Mouse (Mus musculus) megakaryocyte-erythroid progenitor cell, adult 5-6 weeks (primary cell): ENCODE data around the gene Vmn1r157. TPM values are rescaled to one million over a fixed set of nuclear protein-coding genes. Genes with fewer than 3 reads are reported as not detected.
"Not testable (repeated sequence)": the region's sequence is repeated elsewhere in the genome, so short reads cannot be mapped to it uniquely, and the experiment has no call there.

Experiments used
- ATAC-seq: replicated peaks from 2 replicates; pipeline ENCODE4 v1.8.0; 2016; ENCODE audit warnings: mild to moderate bottlenecking, inconsistent platforms; ENCODE audit not compliant: severe bottlenecking, poor library complexity, low FRiP score, low TSS enrichment
- total RNA-seq, 2 experiments: library from RNA; stranded (forward) in 1 of 2; stranded (reverse) in 1 of 2; fragments of 200-1000, 215-1000 nt in 1 of 2; fragments of >200 nt in 1 of 2; fragmentation: Nextera tagmentation in 1 of 2; gene quantifications; 2 replicates each; pipeline ENCODE4 v1.2.3; 2014 to 2017

Gene Vmn1r157
- total RNA-seq (2014; fragmentation: Nextera tagmentation) (not detected in 2 replicates), total RNA-seq (2017) (not detected in 2 replicates)

DNA sequence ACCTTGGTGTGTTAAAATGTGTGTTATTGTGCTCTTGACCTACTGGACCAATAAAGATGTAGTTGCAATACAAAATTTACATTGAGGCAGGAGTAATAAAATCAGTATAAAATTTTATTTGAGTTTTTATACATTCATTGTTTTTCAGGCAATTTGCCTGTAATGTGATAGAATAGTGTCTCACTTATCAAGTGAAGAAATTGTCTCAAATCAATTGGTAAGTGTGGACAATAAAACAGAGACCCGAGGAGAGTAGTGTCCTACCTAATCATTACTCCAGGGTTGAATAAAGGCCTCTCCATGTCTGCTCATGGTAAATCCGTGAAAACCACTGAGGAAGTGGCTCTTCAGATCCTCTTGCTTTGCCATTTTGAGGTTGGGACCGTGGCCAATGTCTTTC is at the start of gene Vmn1r157:
Gene Vmn1r157 (plus strand): TSS at position 301 of the 400 bp plus-strand sequence.
- not testable (repeated sequence) for ATAC-seq

DNA sequence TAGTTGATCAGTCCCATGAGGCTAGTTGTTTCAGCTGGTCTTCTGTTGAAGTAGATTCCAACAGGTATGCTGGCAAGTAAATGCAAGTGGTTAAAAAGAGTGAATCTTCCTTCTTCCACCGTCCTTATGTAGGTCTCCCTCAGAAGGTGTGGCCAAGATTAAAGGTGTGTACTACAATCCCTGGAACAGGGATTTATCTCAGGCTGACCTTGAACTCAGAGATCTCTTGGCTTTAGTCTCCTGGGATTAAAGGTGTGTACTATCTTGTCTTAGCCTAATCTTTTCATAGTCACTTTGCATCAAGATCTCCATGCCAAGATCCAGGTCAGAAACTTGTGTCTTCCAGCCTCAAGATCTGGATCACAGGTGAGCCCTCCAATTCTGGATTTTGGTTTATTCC is 41.9 kb upstream of the Vmn1r157 start, which contains the start of gene Gm4567:
Gene Gm4567 (minus strand): TSS at position 101 of the 400 bp plus-strand sequence.
- not testable (repeated sequence) for ATAC-seq

DNA sequence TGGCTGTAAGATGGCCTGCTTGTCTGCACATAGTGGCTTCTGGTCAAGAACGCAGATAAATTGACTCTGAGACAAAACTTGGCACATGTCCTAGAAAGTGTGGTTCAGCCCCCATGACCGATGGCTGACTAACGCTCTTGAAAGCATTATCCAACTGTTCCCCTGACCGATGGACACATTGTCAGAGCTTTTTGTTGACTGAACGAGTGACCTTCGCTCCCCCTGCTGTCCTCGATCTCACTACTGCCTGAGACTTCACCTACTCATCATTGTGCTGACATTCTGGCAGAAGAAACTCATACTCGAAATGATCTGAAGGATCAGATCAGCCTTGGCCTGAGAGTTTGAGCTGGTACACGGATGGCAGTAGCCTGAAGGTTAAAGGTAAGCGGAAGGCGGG is 14.5 kb downstream of the Vmn1r157 start:
- ATAC-seq: not testable (repeated sequence)

DNA sequence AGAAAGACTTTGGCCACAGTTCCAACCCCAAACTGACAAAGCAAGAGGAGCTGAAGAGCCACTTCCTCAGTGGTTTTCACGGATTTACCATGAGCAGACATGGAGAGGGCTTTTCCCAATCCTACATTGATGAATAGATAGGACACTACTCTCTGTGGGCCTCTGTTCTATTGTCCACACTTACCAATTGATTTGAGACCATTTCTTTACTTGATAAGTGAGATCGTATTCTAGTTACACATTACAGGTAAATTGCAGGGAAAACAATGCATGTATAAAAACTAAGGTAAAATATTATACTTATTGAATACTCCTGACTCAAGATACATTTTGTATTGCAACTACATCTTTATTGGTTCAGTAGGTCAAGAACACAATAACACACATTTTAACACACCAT is 29.2 kb downstream of the Vmn1r157 start, which contains the start of gene Vmn1r158:
Gene Vmn1r158 (minus strand): TSS at position 101 of the 400 bp plus-strand sequence.
- not testable (repeated sequence) for ATAC-seq

Other genes starting within 250 kb of the Vmn1r157 start
- gene Vmn1r152, start 238.7 kb upstream of the Vmn1r157 start, total RNA-seq (2014; fragmentation: Nextera tagmentation): not detected in 2 replicates
- gene Vmn1r152, start 238.7 kb upstream of the Vmn1r157 start, total RNA-seq (2017): not detected in 2 replicates
- gene Gm8677, start 226.8 kb upstream of the Vmn1r157 start, total RNA-seq (2014; fragmentation: Nextera tagmentation): not detected in 2 replicates
- gene Gm8677, start 226.8 kb upstream of the Vmn1r157 start, total RNA-seq (2017): not detected in 2 replicates
- not detected in 2 replicates for gene Gm4201, start 196.4 kb upstream of the Vmn1r157 start, total RNA-seq (2014; fragmentation: Nextera tagmentation)
- not detected in 2 replicates for gene Gm4201, start 196.4 kb upstream of the Vmn1r157 start, total RNA-seq (2017)
- not detected in 2 replicates for gene Gm4565, start 173.6 kb upstream of the Vmn1r157 start, total RNA-seq (2014; fragmentation: Nextera tagmentation)
- gene Gm4565, start 173.6 kb upstream of the Vmn1r157 start, total RNA-seq (2017): not detected in 2 replicates
- not detected in 2 replicates for gene Vmn1r155, start 103.7 kb upstream of the Vmn1r157 start, total RNA-seq (2014; fragmentation: Nextera tagmentation)
- not detected in 2 replicates for gene Vmn1r155, start 103.7 kb upstream of the Vmn1r157 start, total RNA-seq (2017)
- not detected in 2 replicates for gene Gm8693, start 69.4 kb upstream of the Vmn1r157 start, total RNA-seq (2014; fragmentation: Nextera tagmentation)
- gene Gm8693, start 69.4 kb upstream of the Vmn1r157 start, total RNA-seq (2017): not detected in 2 replicates
- not detected in 2 replicates for gene Gm4567, start 42.0 kb upstream of the Vmn1r157 start, total RNA-seq (2014; fragmentation: Nextera tagmentation)
- gene Gm4567, start 42.0 kb upstream of the Vmn1r157 start, total RNA-seq (2017): not detected in 2 replicates
- gene Vmn1r158, start 29.1 kb downstream of the Vmn1r157 start, total RNA-seq (2014; fragmentation: Nextera tagmentation): not detected in 2 replicates
- not detected in 2 replicates for gene Vmn1r158, start 29.1 kb downstream of the Vmn1r157 start, total RNA-seq (2017)
- not detected in 2 replicates for gene Vmn1r159, start 81.9 kb downstream of the Vmn1r157 start, total RNA-seq (2014; fragmentation: Nextera tagmentation)
- not detected in 2 replicates for gene Vmn1r159, start 81.9 kb downstream of the Vmn1r157 start, total RNA-seq (2017)
- gene Vmn1r160, start 109.5 kb downstream of the Vmn1r157 start, total RNA-seq (2014; fragmentation: Nextera tagmentation): not detected in 2 replicates
- gene Vmn1r160, start 109.5 kb downstream of the Vmn1r157 start, total RNA-seq (2017): not detected in 2 replicates
- gene Gm4214, start 223.0 kb downstream of the Vmn1r157 start, total RNA-seq (2014; fragmentation: Nextera tagmentation): not detected in 2 replicates
- gene Gm4214, start 223.0 kb downstream of the Vmn1r157 start, total RNA-seq (2017): not detected in 2 replicates